Mouse (Mus musculus) right cerebral cortex, adult 18-20 months (tissue): ENCODE measurements around the gene Ssr1.

Experiments
- DNase-seq: peaks from one replicate; pipeline ENCODE4 v3.0.0; 2022; ENCODE audit warnings: mixed read lengths

The Ssr1 gene

DNA sequence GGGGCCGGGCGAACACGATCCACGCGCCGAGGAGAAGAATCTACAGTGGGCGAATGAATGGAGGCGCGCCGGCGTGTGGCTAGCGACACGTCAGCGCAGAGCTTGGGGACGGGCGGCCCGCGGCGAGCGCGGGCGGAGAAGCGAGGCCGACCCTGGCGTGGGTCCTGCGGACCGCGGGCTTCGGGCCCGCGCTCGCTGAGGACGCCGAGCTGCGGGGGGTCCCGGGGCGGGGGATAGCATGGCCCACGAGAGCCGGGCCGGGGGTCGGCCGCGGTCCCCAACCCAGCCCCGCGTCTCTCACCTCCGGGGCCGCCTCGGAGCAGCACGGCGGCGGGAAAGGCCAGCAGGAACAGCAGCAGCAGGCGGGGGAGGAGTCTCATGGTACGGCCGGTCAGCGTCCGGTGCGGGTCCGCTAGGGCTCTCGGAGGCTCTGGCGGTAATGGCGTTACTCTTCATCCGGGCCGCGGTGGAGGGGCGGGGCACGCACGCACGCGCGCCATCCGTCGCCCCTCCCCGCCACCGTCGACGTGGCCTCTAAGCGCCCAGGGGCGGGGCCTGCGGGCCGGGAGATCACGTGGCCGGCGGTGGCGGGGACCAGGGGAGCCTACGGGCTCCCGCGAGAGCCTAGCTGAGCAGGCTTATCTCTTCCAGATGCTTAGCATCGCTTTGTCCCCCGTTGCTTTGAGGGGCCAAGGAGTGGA lies at the start of gene Ssr1:
Gene Ssr1, minus strand, starts transcription at position 514 of the 701 bp plus-strand sequence.
- peak; percentile 97 for DNase-seq

DNA sequence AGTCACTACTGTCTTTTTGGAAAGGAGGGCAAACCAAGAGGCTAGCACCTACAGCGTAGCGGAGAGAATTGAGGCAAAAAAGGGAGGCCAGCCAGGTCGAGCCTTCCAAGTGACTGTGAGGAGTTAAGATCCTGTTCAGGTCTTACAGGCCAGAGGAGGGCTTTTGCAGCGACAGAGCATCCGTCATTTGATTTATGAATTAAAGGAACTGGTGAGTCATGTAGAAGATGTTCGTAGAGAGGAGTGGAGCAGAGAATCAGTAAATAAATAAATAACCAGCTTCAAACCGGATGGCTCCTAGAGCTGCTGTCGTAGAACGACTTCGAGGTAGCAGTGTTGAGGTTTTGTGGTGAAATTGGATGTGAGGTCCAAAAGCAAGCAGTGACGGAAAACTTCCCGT lies 43.8 kb upstream of the Ssr1 start:
- no peak for DNase-seq

DNA sequence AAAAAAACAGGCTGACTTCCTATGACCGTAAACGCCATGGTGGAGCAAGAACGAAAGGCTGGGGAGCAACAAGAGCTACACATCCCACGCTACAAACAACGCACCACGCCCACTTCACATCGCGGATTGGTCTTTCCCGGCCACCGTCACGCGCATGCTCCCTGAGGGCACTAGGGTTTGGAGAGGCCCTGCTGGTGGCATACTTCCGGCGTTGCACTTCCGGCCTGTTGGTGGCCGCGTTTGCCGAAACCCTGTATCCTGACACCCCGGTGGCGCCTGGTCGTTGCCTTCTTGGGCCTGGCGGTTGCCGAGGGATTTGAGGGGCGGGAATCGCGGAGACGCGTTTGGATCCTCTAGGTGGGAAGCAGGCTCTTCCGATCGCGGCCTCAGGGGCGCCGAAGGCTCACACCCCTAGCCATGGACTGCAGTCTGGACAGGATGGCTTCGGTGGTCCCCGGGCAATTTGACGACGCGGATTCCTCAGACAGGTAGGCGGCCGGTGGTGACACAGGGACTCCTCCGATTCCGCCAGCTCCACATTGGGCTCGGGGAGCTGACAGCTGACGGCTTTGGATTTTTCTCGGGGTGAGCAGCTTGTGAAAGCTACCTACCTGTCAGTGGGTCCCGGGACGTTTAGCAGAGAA lies 43.1 kb upstream of the Ssr1 start, which contains the start of gene Cage1:
Gene Cage1, minus strand, starts transcription at position 26 of the 644 bp plus-strand sequence.
- DNase-seq = peak; percentile 97

DNA sequence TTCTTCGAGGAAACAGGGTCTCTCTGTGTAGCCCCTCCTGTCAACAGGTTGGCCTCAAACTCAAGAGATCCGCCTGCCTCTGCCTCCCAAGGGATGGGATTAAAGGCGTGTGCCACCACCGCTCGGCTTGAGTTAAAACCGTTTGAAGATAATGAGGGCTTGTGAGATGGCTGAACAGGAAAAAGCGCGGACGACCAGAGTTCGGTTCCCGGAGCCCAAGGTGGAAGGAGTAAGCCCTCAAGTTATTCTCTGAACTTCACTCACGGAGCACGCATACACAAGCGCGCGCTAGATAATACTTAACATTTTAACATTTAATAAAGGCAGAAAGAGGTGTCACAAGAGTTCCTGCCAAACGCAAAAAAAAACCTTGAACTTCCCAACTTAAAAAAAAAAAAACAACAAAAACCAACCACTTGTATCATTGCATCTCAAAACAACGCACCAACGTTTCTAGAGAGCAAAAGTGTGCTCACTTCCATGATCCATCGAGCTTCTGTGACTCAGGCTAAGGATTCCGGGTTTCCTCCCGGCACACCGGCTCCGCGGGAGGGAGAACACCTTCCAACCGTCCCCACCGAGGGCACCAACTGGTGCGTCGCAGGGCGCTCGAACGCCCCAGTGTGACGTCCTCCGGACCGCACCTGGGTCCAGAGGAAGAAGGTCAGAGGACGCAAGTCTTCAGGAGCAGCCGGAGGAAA lies 42.5 kb upstream of the Ssr1 start, which contains the start of gene Riok1:
Gene Riok1, plus strand, starts transcription at position 653 of the 701 bp plus-strand sequence.
- DNase-seq = no peak

DNA sequence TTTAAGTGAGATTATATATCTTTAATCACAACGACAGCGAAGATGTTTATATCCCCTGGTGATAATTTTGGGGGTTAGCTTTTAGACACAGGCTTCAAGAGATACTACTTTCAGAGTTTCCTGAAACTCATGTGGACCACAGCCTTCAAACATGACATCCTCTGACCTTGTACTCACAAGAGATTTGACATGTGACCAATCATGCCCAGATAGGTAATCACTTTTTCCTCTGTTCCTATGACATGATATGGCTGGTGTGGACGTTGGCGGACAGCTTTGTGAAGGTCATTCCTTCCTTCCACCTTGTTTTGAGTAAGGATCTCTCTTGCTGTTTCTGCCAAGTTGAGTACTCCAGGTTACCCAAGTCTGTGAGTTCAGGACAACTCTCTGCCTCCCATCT lies 34.4 kb upstream of the Ssr1 start:
- DNase-seq = no peak

DNA sequence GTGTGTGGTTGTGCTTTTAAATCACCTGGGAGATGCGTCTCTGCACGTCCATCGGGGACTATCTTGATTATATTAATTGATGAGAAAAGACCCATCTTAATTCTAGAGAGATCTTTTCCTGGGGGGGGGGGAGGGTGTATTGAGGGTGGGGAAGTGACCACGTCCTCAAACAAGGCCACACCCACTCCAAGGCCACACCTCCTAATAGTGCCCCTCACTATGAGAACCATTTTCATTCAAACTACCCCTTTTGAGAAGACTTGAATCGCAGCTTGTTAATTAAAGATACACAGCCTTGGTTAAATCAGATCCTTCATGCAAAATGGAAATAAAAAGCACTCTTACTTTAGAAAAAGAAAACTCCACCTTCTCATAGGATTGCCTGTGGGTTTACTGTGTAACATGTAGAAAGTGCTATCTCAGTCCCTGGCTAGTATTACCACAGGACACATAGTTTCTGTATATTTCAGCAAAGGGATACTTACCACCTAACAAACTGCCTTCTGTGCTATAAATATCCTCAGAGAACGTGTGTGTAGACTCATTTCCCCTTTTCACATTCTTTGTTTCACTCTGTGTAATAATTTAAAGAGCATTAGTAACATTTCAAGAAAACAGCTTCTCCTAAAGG lies 33.7 kb upstream of the Ssr1 start:
- DNase-seq = no peak

DNA sequence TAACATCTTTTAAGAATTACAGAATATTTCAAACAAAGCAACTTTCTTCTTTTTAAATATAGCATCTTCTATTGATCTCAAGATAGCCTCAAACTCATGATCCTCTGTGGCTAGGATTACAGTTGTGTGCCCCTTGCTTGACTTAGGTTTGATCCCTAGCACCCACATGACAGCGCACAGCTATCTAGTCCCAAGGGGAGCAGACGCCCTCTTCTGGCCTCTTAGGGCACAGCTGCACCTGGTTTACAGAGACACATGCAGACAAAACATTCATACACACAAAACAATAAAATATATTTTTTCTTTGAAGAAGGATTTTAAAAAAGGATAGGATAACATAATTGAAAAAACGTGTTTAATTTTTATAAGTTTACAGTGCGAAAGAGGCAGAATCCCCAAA lies 31.9 kb upstream of the Ssr1 start:
- no peak for DNase-seq

DNA sequence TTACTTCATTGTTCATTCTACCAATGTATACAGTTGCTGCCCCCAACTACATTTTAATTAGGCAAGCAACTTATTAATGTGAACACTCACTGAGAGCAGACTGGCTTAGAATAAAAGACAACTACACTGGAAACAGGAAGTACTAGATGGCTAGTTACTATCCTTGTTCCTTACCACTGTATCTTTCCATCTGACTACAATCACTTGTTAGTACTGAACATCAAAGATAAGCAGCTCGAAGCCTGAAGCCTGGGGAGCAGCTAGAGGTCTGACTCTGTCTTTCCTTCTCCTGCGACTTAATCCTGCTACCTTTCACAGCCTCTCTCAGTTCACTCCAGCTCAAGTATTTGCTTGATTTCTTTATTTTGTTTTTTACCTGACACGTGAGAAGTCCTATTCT lies 24.8 kb upstream of the Ssr1 start:
- no peak for DNase-seq

DNA sequence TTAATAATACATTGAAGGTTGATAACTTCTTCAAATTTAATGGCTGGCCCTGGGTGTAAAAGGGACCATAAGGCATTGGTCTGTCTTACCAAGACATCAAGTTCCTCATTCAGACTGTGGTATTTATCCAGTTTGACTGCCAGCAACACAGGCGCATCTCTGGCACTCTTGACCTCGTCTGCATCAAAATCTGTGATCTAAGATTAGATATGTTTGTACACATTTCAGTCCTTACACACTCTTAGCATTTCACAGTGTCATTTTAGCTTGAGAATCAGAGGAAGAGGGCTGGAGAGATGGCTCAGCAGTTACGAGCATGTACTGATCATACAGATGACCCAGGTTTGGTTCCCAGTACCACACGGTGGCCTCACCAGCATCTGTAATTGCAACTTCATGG lies 21.6 kb upstream of the Ssr1 start:
- DNase-seq = no peak

DNA sequence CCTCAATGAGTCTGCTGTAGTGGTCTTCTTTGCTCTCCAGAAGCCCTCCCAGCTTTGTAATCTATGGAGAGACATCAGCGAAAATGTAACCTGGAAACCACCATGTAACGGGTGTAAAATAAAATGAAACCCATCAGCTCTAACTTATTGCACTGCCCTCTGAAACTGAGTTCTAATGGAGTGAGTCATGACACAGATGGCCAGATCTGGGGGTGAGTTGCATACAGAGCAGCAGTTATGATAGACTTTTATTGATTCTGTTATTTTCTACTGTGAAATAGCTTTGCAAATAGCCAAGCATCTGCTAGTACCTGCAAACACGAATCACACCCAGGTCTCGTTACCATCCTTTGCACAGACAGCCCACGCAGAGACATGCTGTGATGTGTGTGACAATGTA lies 18.4 kb upstream of the Ssr1 start:
- no peak for DNase-seq

DNA sequence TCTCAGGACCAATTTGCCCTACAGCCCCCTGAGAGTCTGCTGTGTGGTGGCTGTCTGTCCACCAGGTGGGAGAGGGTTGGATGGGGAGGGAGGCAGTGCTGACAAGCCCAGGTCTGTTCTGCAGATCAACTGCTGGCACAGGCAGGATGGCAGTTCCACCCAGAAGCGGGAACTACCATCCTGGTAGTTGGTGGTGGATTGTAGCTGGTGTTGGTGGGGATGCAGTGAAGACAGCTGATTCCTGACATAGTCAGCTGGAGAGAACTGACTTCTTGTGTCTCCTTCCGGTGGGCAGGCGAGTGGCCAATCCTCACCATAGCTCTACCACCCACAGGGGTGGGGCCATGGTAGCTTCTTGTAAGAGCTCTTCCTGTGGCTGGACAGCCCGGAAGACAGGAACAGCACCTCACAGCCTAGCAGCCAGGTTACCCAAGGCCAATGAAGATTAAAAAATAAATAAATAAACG lies 16.5 kb upstream of the Ssr1 start:
- DNase-seq = no peak

DNA sequence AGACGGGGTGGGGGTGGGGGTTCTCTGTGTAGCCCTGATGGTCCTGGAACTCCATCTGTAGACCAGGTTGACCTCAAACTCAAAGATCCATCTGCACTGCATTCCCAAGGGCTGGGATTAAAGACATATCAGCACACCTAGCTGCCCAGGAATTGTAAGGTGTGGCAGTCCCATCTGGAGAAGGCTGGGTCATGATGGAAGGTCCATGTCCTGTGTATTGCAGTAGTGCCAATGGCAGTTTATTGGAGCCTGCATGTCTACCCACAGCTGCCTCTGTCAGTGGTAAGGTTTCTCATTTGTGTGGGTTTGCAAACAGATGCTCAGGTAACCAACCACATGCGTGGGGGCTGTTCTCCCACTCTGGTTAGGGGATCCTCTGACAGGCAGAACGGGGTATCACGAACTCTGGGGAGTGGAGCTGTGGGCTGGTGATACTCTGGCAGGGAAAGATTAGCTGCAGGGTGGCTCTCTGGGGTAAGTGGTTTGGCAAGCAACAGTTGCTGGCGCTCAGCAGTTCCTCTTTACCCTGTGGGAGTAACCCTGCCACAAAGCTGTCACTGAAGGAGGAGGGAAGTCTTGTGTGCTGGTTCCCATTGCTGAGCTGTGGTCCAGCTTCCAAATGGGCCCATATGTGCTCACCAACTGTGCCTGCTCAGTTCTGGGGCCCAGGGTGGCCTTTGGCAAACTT lies 15.8 kb upstream of the Ssr1 start:
- DNase-seq = no peak

DNA sequence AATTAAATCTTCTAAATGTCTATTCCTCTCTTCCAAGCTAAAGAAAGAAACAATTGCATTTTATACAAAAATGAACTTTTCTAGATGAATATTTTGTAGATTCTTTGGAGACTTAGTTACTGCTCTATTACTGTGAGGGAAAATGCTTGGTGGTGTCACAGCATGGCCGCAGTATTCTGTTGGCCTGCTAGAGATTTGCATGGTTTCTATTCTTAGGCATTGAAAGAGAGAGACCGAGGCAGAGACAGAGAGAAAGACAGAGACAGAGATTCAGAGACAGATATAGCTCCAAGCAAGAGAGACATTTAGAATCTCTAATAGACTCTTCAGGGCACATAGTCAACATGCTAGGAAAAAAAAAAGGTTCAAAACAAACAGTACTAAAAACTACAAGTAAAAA lies 14.0 kb upstream of the Ssr1 start:
- no peak for DNase-seq

DNA sequence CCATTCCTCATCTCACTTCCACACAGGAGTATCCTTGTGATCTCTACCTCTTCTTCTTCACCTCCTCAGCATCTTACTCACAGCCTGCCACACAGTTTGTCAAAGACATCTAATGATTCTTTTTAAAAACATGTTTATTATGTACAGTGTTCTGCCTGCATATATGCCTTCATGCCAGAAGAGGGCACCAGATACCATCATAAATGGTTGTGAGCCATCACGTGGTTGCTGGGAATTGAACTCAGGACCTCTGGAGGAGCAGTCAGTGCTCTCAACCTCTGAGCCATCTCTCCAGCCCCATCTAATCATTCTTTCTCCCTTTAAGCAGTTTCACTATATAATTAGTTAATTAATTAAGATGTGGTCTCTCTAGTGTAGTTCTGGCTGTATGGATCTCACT lies 8.4 kb upstream of the Ssr1 start:
- no peak for DNase-seq

DNA sequence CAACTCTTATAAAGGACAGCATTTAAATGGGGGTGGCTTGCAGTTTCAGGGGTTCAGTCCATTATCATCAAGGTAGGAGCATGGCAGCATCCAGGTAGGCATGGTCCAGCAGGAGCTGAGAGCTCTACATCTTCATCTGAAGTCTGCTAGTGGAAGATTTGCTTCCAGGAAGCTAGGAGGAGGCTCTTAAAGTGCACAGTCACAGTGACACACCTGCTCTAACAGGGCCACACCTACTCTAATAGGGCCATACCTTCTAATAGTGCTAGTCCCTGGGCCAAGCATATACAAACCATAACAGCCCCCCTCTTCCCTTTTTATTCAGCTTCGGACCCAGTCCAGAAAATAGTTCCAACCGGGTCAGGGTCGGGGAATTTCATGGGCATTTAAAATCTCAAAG lies 5.7 kb upstream of the Ssr1 start:
- DNase-seq = no peak

DNA sequence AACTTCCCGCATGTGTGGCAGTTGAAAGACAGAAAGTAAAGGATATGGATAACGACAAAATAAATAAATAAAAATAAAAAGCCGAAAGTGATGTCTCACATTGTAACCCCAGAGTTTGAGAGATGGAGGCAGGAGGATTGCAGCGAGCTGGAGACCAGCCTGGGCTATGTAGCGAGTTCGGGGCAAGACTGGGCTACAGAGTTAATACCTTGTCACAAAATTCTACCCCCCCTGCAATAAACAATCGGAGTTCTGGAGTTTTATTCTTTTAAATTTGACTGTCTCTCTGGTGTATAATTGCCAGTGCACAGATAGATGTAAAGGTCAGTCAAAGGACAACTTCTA lies 360 bp upstream of the Ssr1 start:
- no peak for DNase-seq

DNA sequence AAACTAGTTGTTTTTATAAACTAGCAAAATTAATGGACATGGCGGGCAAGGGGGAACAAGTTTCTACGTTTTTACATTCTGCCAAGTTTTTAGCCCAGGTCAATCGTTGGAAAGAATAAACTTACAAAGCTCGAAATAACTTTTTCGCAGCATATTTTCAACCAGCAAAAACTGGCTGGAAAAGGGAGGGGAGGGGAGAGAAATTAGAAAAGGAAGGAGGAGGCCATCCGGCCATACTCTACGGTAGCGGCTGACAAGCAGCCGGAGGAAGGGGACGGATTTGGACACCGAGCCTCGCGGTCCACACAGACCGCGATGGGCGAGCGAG lies 677 bp downstream of the Ssr1 start:
- DNase-seq = no peak

DNA sequence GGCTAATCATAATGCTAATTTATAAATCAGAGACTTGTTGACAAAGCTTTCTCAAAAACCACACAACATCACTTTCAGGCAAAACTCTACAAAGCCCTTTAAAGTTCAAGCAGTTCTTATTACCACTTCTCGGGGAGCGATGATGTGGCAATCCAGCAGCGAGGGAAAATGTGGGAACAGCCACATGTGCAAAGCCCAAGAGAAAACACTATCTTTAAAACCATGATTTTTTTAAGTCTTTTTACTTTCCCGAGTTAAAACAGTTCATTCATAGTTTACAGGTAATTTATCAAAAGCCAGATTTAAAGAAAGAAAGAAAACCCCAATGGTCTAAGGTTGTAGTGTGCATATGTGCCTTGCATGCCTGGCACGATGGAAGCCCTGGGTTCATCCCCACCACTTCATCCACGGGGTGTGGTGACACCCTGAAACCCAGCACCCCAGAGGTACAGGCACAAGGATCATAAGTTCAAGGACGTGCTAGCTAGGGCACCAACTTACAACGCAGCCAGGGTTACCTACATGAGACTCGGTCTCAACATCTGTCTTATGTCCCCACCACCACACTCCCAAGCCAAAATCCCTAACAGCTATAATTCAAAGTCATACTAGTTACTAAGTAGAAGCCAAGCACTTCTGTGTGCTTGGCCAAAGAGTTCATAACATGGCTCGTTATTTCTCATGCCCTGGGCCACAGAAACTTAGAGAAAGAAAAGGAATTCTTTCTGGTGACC lies 1.2 kb downstream of the Ssr1 start:
- DNase-seq = no peak

DNA sequence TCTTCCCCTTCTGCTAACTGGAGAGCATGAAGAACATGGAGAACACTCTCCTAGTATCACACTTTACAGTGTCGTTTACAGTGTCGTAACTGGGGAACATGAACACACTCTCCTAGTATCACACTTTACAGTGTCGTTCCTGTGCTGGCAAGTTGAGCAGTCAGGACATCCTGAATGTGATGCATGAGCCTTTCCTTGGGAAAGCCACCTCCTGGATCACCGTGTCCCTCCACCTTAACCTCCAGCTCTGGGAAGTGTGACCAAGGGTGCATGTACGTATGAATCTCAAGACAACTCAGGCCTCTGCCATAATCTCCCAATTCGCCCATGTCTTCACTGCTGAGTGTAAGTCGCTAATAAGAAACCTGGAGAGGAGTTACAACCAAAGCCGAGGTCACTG lies 4.3 kb downstream of the Ssr1 start:
- DNase-seq = no peak

DNA sequence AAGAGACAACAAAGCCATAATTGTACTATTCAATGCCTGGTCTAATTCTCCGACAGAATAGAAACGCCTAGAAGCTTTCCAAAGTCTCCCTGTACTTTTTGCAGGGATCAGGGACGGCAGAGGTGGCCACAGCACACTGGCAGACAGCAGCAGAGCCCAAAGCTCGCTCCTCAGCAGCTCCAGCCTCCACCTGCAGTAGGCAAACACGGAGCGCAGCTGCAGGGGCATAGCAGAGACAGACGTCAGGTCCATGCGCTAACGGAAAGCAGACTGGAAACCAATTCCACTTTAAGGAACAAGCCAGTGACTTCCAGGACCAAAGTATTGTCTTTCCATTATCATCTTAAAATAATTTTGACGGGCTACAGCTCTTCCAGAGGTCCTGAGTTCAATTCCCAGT lies 7.9 kb downstream of the Ssr1 start:
- DNase-seq = no peak

DNA sequence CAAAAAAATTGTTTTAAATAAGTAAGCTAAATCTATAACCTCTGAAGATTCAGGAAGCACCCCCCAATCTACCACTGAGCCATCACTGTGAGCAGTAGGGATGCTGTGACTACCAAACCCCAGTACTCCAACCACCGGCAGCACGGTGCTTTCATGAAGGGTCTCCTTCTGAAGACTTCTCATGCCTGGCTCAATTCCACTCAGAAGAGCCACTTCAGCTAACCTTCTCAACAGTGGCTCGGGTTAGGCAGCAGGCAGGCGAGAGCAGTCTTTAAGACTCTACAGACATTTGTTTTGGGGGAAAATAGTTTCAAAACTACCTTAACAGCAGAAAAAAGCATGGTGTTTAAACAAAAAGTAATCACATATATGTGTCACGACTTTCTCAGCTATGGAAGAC lies 13.0 kb downstream of the Ssr1 start:
- DNase-seq = no peak

DNA sequence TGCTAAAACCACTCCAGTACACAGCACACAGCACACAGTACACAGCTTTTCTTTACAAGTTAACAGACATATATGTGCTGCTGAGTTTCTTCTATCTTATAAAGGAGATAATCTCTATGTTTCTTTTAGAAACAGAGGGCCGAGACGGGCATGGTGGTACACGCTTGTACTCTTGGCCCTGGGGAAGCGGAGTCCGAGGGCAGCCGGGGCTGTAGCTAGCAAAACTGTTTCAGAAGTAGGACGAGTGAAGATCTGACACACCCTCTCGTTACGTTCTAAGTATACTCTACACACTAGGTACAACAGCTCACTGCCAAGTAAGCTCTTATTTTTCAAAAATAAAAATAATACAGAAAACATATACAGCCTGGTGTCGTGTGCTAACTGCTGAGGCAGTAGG lies 13.7 kb downstream of the Ssr1 start:
- DNase-seq = no peak

DNA sequence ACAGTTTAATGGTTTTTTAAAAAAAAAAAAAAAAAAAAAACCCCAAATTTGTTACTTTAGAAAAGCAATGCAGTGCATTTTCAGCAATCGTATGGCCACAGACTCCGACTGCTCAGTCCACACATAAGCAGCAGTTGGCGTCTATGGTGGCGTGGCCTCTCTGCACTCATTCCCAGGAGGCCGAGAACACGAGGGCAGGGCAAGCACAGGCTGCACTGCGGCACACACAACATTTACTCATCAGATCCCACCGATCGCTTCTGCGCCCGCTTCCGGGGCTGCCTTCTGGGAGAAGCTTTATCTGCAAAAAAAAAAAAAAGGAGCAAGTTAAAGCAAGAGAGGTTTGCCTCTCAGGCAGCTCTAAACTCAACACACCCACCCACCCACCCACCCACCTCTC lies 14.5 kb downstream of the Ssr1 start:
- DNase-seq = no peak
